Mouse (Mus musculus): ENCODE measurements around the gene Ambra1.

Gene Ambra1

GRCm38 (mm10) chr2:91934826-91935525 lies 205.0 kb downstream of the Ambra1 start:
- DNase-seq (ENCODE audit: low spot score): no peak

DNA sequence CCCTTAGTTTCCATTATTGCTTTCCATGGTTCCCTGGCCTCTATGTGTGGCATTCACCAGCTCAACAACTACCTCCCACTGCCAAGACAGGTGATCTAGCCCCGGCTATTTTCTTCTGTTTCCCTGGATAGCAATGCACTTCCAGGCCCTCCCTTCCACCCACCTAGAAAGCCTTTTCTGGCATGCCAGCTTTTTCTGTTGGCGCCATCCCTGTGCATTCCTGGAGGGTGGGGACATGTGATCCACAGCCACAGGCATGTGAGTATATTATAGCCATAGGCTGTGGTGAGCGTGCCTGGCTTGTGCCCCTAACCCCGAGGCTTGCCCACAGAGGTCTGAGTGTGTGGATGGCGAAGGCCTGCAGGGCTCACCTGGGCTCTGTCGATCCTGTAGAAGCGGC lies 206.2 kb downstream of the Ambra1 start:
- no peak for DNase-seq (ENCODE audit: low spot score)

GRCm38 (mm10) chr2:91939303-91939935 lies 209.5 kb downstream of the Ambra1 start:
- DNase-seq (ENCODE audit: low spot score): no peak

DNA sequence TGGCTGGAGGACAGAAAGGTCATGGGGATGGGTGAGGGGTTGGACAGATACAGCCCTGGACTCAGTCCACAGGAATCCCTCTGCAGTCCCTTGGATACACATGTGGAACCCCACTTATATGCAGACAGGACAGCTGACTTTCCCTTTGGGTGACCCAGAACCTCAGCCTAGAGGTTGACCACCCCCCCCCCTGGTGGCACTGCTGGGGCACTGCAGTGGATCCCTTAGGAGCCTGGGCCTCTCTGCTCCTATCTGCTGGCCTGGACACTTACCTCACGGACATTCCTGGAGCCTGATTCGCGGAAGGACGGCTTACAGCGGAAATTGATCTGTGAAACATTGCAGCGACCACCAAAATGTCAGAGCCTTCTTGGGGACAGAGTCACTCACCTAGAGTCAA lies 212.4 kb downstream of the Ambra1 start:
- DNase-seq (ENCODE audit: low spot score): no peak

GRCm38 (mm10) chr2:91944170-91944950 lies 214.4 kb downstream of the Ambra1 start:
- peak; percentile 48 for DNase-seq (ENCODE audit: low spot score)

- no peak for DNase-seq (ENCODE audit: low spot score)
Observed at GRCm38 (mm10) chr2:91945483-91945882, 215.5 kb downstream of the Ambra1 start, which contains the start of gene Gm9821. Gene Gm9821 (plus strand): TSS chr2:91945703.

- no peak for DNase-seq (ENCODE audit: low spot score)
Observed at GRCm38 (mm10) chr2:91946836-91947235, 216.9 kb downstream of the Ambra1 start.

DNA sequence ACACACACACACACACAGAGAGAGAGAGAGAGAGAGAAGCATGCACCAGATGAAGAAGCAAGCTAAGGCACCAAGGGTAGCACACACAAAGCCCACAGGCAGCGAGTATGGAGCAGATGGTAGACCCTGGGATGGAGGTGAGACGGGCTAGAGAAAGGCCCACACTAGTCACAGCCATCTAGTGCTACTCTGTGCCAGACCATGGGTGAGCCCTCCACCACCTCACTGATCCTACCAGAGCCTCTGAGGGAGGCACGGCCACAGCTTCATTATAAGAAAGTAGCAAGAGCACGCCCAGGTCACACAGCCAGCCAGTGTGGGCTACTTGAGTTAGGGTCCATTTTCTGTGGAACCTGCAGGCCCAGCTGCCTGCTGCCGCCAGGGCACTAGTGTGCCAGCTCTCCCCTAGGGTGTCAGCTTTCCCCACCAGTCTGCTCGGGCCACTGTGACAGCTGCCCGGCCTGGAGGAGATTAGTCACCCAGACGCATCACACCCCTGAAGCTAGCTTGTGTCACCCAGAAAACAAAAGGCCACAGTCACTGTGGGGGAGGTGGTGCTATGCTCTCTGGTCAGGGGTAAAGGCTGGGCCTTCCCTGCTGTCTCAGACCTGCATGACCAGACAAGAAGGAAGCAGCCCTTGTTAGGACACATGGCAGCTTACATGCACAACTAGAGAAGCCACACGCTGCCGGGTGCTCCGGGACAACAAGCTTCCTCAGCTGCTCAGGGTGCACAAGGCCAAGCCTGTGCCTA lies 217.6 kb downstream of the Ambra1 start:
- DNase-seq (ENCODE audit: low spot score): no peak

- DNase-seq (ENCODE audit: low spot score): no peak
Observed at GRCm38 (mm10) chr2:91948151-91948509, 218.2 kb downstream of the Ambra1 start.

DNA sequence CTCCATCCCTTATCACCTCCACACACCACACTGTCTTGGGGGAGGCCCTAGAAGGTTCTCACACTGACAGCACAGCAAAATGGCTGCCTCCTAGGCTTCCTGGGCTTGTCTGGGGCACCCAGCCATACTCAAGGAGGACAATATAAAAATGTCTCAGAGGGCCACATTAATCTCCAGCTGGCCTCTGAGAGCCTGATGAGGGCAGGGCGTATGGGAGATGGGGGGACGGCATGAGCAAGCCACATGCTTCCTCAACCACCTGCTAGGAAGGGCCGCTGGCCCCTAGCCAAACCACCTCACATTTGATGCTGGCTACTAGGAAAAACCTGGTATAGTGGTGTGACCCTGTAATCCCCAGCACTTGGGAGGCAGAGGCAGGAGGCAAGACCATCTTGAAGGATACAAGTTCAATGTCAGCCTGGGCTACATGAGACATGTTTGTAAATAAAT lies 218.9 kb downstream of the Ambra1 start:
- no peak for DNase-seq (ENCODE audit: low spot score)

GRCm38 (mm10) chr2:91949411-91950274 lies 219.7 kb downstream of the Ambra1 start:
- DNase-seq (ENCODE audit: low spot score): no peak

GRCm38 (mm10) chr2:91950275-91951085 lies 220.5 kb downstream of the Ambra1 start:
- DNase-seq (ENCODE audit: low spot score): peak; percentile 34

GRCm38 (mm10) chr2:91953825-91954224 lies 223.9 kb downstream of the Ambra1 start:
- peak; percentile 52 for DNase-seq (ENCODE audit: low spot score)

DNA sequence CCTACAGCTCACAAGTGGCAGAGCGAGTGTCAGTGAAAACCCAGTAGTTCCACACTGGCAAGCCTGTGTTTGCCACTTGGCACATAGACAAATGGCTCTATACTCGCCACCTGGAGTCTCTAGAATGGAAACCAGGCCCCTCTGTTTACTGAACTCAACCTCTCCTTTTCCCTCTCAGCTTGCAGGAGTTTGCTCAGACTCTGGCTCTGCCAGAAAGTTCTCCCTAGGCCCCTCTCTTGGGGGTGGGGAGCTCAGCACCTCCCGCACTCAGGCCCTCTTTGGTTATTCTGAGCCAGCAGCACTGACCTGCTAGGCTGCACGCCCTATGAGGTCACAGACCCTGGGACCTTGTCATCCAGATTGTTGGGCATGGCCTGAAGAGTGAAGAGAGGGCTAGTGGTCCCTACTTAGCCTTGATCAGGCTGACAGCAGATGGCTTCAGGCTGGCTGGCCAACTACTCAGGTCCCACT lies 225.2 kb downstream of the Ambra1 start:
- no peak for DNase-seq (ENCODE audit: low spot score)

DNA sequence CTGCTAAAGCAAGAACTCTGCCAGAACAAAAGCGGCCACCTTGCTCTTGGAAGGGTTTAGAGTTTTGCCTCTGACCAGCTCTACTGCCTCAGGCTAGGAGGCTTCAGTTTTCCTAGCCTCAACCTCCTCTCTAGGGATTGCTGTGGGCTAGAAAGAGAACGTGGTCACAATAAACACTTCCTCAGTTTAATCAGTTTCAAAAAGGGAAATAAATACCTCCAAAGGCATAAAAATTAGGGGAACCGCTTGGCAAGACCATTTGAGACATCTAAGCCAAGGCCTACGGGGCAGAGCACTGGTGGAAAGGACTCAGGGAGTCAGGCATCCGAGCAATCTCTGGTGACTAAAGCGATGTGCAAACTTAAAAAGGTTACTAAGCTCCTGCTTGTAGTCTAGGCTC lies 225.9 kb downstream of the Ambra1 start:
- DNase-seq (ENCODE audit: low spot score): no peak

GRCm38 (mm10) chr2:91957096-91957495 lies 227.2 kb downstream of the Ambra1 start:
- DNase-seq (ENCODE audit: low spot score): no peak

DNA sequence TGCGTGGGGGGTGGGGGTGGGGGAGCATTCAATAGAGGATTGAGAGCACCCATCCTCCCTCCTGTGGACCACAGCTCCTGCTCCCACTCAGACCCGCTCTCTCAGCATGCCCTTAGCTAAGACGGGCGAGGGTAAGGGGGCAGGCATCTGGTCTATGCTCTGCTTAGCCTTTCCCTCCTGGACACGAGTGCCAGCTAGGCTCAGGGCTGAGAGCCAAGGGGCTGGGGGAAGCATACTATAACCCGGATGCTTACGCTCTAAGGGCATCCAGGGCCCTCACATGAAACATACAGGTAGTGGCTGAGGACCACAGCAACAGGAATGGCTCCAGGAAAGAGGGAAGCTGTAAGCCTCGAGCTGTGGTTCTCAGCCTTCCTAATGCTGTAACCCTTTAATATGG lies 228.1 kb downstream of the Ambra1 start:
- no peak for DNase-seq (ENCODE audit: low spot score)

DNA sequence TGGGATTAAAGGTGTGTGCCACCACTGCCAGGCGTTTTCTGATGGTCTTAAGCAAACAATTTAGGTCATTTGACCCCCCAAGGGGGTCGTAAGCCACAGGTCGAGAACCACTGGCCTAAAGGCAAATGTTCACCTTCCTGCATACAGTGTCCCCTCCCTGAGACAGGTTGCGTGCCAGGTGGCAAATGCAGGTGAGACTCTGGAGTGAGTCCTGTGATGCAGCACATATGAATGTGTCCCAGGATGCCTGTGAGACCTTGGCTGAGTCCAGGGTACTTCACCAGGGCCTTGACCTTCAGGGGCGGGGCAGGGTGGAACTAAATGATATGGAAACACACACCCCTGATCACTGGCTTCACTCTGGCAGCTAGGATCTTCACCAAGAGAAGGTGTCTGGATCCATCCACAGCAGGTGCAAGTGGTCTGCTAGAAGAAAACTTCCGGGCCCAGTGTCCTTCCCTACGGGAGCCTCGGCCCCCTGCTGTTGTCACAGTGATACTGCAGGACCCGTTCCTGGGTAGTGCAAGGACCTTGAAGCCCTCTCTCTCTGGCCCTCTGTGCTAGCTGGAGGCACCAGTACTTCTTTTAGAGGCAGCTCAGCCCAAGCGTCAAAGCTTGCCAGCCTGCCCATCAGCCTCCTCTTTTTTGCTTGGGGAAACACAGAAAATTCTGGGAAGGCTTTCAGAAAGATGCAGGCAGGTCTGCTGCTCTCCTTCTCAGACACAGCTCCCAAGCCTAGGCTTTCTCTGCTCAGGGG lies 228.9 kb downstream of the Ambra1 start:
- DNase-seq (ENCODE audit: low spot score): no peak

Measured in ovary, adult 18-20 months (tissue).